8 mouse cellular contexts compared by ENCODE assay signal in the genomic region with DNA sequence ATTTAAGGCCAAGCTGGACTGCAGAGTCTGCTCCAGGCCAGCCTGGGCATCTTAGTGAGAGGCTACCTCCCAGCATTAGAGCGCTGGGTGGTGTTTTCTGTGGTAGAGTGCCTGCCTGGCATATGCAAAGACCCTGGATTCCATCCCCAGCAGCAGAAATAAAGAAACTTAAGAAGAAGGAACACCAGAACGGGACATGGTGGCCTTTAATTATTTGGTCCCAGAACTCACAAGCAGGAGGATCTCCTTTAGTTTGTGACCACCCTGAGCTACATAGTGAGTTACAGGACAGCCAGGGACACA. TPM values are rescaled to one million over a fixed set of nuclear protein-coding genes. Genes with fewer than 3 reads are reported as not detected.
DNase-seq lines count a peak whose midpoint lies in the region; ATAC-seq and TF ChIP-seq lines count a peak whose summit lies in the region.

No protein-coding gene starts in this region.

- peak overlapping the region; percentile 59 for H3K4me2 ChIP-seq in heart, postnatal 0 days (ENCODE audit: low read depth, low read length)
- peak overlapping the region; percentile 74 for H3K4me2 ChIP-seq in hindbrain, embryonic 13.5 days
- peak overlapping the region; percentile 69 for H3K4me2 ChIP-seq in midbrain, embryonic 15.5 days

- no peak for TF ChIP-seq EP300 in heart, postnatal 0 days (IDR thresholded peaks at IDR 0.05; ENCODE audit: low read depth)

- H3K4me1 ChIP-seq in heart, postnatal 0 days (ENCODE audit: control insufficient read depth, insufficient read depth), result peaks cover 4% of the 10 kb centered on the region; the same call in 1 of the 2 replicates
- H3K4me1 ChIP-seq in bone marrow macrophage, adult 2 months (ENCODE audit: control insufficient read depth, insufficient read depth, low read length), result peaks cover 35% of the 10 kb centered on the region
- peaks cover 49% of the 10 kb centered on the region for H3K4me1 ChIP-seq in hindbrain, embryonic 13.5 days (replicated peaks)
- peaks cover 37% of the 10 kb centered on the region for H3K4me1 ChIP-seq in midbrain, embryonic 15.5 days

- TF ChIP-seq CTCF in heart, postnatal 0 days (IDR thresholded peaks at IDR 0.05; ENCODE audit: low read depth), result no peak
- TF ChIP-seq CTCF in bone marrow macrophage, adult 2 months (IDR thresholded peaks at IDR 0.05; ENCODE audit: low read depth, low read length), result no peak

- ATAC-seq in heart, postnatal 0 days (ENCODE audit: insufficient read depth, low read depth), result no peak
- ATAC-seq in hindbrain, embryonic 13.5 days (ENCODE audit: low FRiP score), result no peak
- no peak for ATAC-seq in midbrain, embryonic 15.5 days (replicated peaks)

- TF ChIP-seq POLR2A in bone marrow macrophage, adult 2 months (IDR thresholded peaks at IDR 0.05; ENCODE audit: borderline replicate concordance, low read depth, low read length), result no peak

- H3K9me3 ChIP-seq in heart, postnatal 0 days (replicated peaks; ENCODE audit: control insufficient read depth, low read length), result no peaks in the 10 kb centered on the region
- H3K9me3 ChIP-seq in hindbrain, embryonic 13.5 days, result no peaks in the 10 kb centered on the region
- no peaks in the 10 kb centered on the region for H3K9me3 ChIP-seq in midbrain, embryonic 15.5 days

- peak overlapping the region; percentile 95 for H3K27ac ChIP-seq in heart, postnatal 0 days (ENCODE audit: low read depth)
- H3K27ac ChIP-seq in bone marrow macrophage, adult 2 months (ENCODE audit: insufficient read depth, low read depth, low read length), result peak overlapping the region; percentile 95
- peak overlapping the region; percentile 94 for H3K27ac ChIP-seq in hindbrain, embryonic 13.5 days
- peak overlapping the region; percentile 94 for H3K27ac ChIP-seq in midbrain, embryonic 15.5 days

- peaks cover 19% of the 10 kb centered on the region for H3K36me3 ChIP-seq in heart, postnatal 0 days (replicated peaks; ENCODE audit: control insufficient read depth, insufficient read depth, low read length)
- H3K36me3 ChIP-seq in hindbrain, embryonic 13.5 days, result peaks cover 26% of the 10 kb centered on the region
- H3K36me3 ChIP-seq in midbrain, embryonic 15.5 days (replicated peaks), result no peaks in the 10 kb centered on the region; the same call in 1 of the 2 replicates

- intact Hi-C loops in heart, postnatal 36 days (cut with DNase I), result loop anchor here (5.0 kb wide), 3 partner anchors 49 to 256 kb away; a partner anchor contains a TSS
- intact Hi-C loops in left cerebral cortex, postnatal 36 days (cut with DNase I), result loop anchor here (2.0 kb wide), 2 partner anchors 50 to 66 kb away; a partner anchor contains a TSS

- H3K9ac ChIP-seq in heart, postnatal 0 days (replicated peaks; ENCODE audit: low read depth, low read length), result no peak overlapping the region; the same call in 1 of the 2 replicates
- peak overlapping the region; percentile 74 for H3K9ac ChIP-seq in hindbrain, embryonic 13.5 days
- H3K9ac ChIP-seq in midbrain, embryonic 15.5 days, result peak overlapping the region; percentile 42

- WGBS in heart, postnatal 0 days, result 22% methylated on average over 2 of the region's 2 CpGs
- WGBS in hindbrain, embryonic 13.5 days, result 27% methylated on average over 2 of the region's 2 CpGs
- WGBS in midbrain, embryonic 15.5 days, result 30% methylated on average over 2 of the region's 2 CpGs

- H3K4me3 ChIP-seq in heart, postnatal 0 days (ENCODE audit: low read depth, low read length), result peak overlapping the region; percentile 55
- peak overlapping the region; percentile 88 for H3K4me3 ChIP-seq in bone marrow macrophage, adult 2 months (ENCODE audit: insufficient read depth, low read length)
- H3K4me3 ChIP-seq in hindbrain, embryonic 13.5 days, result peak overlapping the region; percentile 51
- H3K4me3 ChIP-seq in midbrain, embryonic 15.5 days, result peak overlapping the region; percentile 55

- DNase-seq in heart, postnatal 0 days (ENCODE audit: low spot score), result no peak
- DNase-seq in heart, postnatal 36 days, result no peak
- no peak for DNase-seq in left cerebral cortex, postnatal 36 days (ENCODE audit: low spot score in 2 of 2)
- DNase-seq in kidney, postnatal 14 days, result no peak
- no peak for DNase-seq in lung, postnatal 25 days (ENCODE audit: low spot score)

- peaks cover 21% of the 10 kb centered on the region; the same call in 1 of the 2 replicates for H3K27me3 ChIP-seq in heart, postnatal 0 days (ENCODE audit: control insufficient read depth, insufficient read depth, low read length)
- H3K27me3 ChIP-seq in hindbrain, embryonic 13.5 days, result peaks cover 18% of the 10 kb centered on the region
- H3K27me3 ChIP-seq in midbrain, embryonic 15.5 days (replicated peaks), result peaks cover 4% of the 10 kb centered on the region; the same call in 1 of the 2 replicates

RNA-seq across cellular contexts. Expression of a gene that starts 0.4 kb away (rescaled TPM):
- total RNA-seq in heart, postnatal 0 days (2014; rRNA removed; ENCODE audit: low replicate concordance), result 5.9 and 6.4 TPM in 2 replicates
- polyA plus RNA-seq in heart, postnatal 0 days (2015; fragmentation: Nextera tagmentation; extraction: Ambion mirVana), result 12.3 and 12.8 TPM in 2 replicates
- total RNA-seq in heart, postnatal 36 days (2021), result 1 to 10 TPM; 8.8 to 9.5 TPM
- polyA plus RNA-seq in bone marrow macrophage, adult 2 months (2012; ENCODE audit: insufficient read depth, insufficient read length, missing spikeins), result 10.9 and 15.3 TPM in 2 replicates
- polyA plus RNA-seq in hindbrain, embryonic 13.5 days (2015; fragmentation: Nextera tagmentation; extraction: Ambion mirVana), result 23.2 and 25.2 TPM in 2 replicates
- polyA plus RNA-seq in midbrain, embryonic 15.5 days (2015; fragmentation: Nextera tagmentation; extraction: Ambion mirVana), result 24.5 and 25.4 TPM in 2 replicates
- total RNA-seq in left cerebral cortex, postnatal 36 days (2021), result 10 to 100 TPM; 14.1 to 15.8 TPM

RNA-seq across cellular contexts. Expression of a gene that starts 6.1 kb away (rescaled TPM):
- total RNA-seq in heart, postnatal 0 days (2014; rRNA removed; ENCODE audit: low replicate concordance), result not detected in 2 replicates
- polyA plus RNA-seq in heart, postnatal 0 days (2015; fragmentation: Nextera tagmentation; extraction: Ambion mirVana), result 0.37 and 1.1 TPM in 2 replicates
- total RNA-seq in heart, postnatal 36 days (2021), result 1 to 10 TPM in 1 of 2 experiments, under 1 TPM in 1; 0.78 to 1.6 TPM
- polyA plus RNA-seq in bone marrow macrophage, adult 2 months (2012; ENCODE audit: insufficient read depth, insufficient read length, missing spikeins), result 190 and 214 TPM in 2 replicates
- polyA plus RNA-seq in hindbrain, embryonic 13.5 days (2015; fragmentation: Nextera tagmentation; extraction: Ambion mirVana), result 5.0 and 6.8 TPM in 2 replicates
- 7.4 and 8.3 TPM in 2 replicates for polyA plus RNA-seq in midbrain, embryonic 15.5 days (2015; fragmentation: Nextera tagmentation; extraction: Ambion mirVana)
- total RNA-seq in left cerebral cortex, postnatal 36 days (2021), result 1 to 10 TPM; 1.9 to 2.0 TPM

RNA-seq across cellular contexts. Expression of a gene that starts 9.2 kb away (rescaled TPM):
- 2.9 and 3.8 TPM in 2 replicates for total RNA-seq in heart, postnatal 0 days (2014; rRNA removed; ENCODE audit: low replicate concordance)
- polyA plus RNA-seq in heart, postnatal 0 days (2015; fragmentation: Nextera tagmentation; extraction: Ambion mirVana), result 5.6 and 6.8 TPM in 2 replicates
- 1 to 10 TPM; 3.7 to 4.3 TPM for total RNA-seq in heart, postnatal 36 days (2021)
- polyA plus RNA-seq in bone marrow macrophage, adult 2 months (2012; ENCODE audit: insufficient read depth, insufficient read length, missing spikeins), result 5.7 and 7.9 TPM in 2 replicates
- 8.2 and 8.7 TPM in 2 replicates for polyA plus RNA-seq in hindbrain, embryonic 13.5 days (2015; fragmentation: Nextera tagmentation; extraction: Ambion mirVana)
- 9.6 and 10.2 TPM in 2 replicates for polyA plus RNA-seq in midbrain, embryonic 15.5 days (2015; fragmentation: Nextera tagmentation; extraction: Ambion mirVana)
- 1 to 10 TPM; 3.5 to 3.8 TPM for total RNA-seq in left cerebral cortex, postnatal 36 days (2021)

RNA-seq across cellular contexts. Expression of a gene that starts 11.7 kb away (rescaled TPM):
- 7.5 and 11.7 TPM in 2 replicates for total RNA-seq in heart, postnatal 0 days (2014; rRNA removed; ENCODE audit: low replicate concordance)
- 5.0 and 5.7 TPM in 2 replicates for polyA plus RNA-seq in heart, postnatal 0 days (2015; fragmentation: Nextera tagmentation; extraction: Ambion mirVana)
- total RNA-seq in heart, postnatal 36 days (2021), result under 1 TPM; 0.72 to 0.87 TPM
- not detected in 2 replicates for polyA plus RNA-seq in bone marrow macrophage, adult 2 months (2012; ENCODE audit: insufficient read depth, insufficient read length, missing spikeins)
- 170 and 182 TPM in 2 replicates for polyA plus RNA-seq in hindbrain, embryonic 13.5 days (2015; fragmentation: Nextera tagmentation; extraction: Ambion mirVana)
- 209 and 217 TPM in 2 replicates for polyA plus RNA-seq in midbrain, embryonic 15.5 days (2015; fragmentation: Nextera tagmentation; extraction: Ambion mirVana)
- total RNA-seq in left cerebral cortex, postnatal 36 days (2021), result 10 to 100 TPM; 34.0 to 42.4 TPM

RNA-seq across cellular contexts. Expression of a gene that starts 27.8 kb away (rescaled TPM):
- not detected in 2 replicates for total RNA-seq in heart, postnatal 0 days (2014; rRNA removed; ENCODE audit: low replicate concordance)
- 0.26 and 0.51 TPM in 2 replicates for polyA plus RNA-seq in heart, postnatal 0 days (2015; fragmentation: Nextera tagmentation; extraction: Ambion mirVana)
- total RNA-seq in heart, postnatal 36 days (2021), result not detected
- not detected in 2 replicates for polyA plus RNA-seq in bone marrow macrophage, adult 2 months (2012; ENCODE audit: insufficient read depth, insufficient read length, missing spikeins)
- 159 and 172 TPM in 2 replicates for polyA plus RNA-seq in hindbrain, embryonic 13.5 days (2015; fragmentation: Nextera tagmentation; extraction: Ambion mirVana)
- polyA plus RNA-seq in midbrain, embryonic 15.5 days (2015; fragmentation: Nextera tagmentation; extraction: Ambion mirVana), result 203 and 208 TPM in 2 replicates
- 10 to 100 TPM; 75.0 to 97.4 TPM for total RNA-seq in left cerebral cortex, postnatal 36 days (2021)

Comparison
In these comparisons a context has a peak if more than half of its experiments do, and no peak if none do; other contexts are left out.
1. RNA of a gene that starts 6.1 kb away (polyA plus RNA-seq): 190 to 214 TPM in bone marrow macrophage, adult 2 months; 7.4 to 8.3 TPM in midbrain, embryonic 15.5 days, 5.0 to 6.8 TPM in hindbrain, embryonic 13.5 days and 0.37 to 1.1 TPM in heart, postnatal 0 days; every median in the first group is over 10 times any median in the second.
2. Peak in every context shown above with its lines, with median percentiles within 50 percentile points of each other: H3K27ac ChIP-seq, H3K4me2 ChIP-seq and H3K4me3 ChIP-seq.